Mouse (Mus musculus) embryo, embryonic 10.5 days (tissue): Measurements from ENCODE around the gene Mknk2.
A peak's percentile ranks its signal among the peaks of the same experiment; 100 is the strongest.

ENCODE experiments used
- DNase-seq: peaks from one replicate; pipeline ENCODE4 v3.0.0-alpha.2; 2015; ENCODE audit warnings: low spot score

The Mknk2 gene

GRCm38 (mm10) chr10:80677942-80678436 lies at the start of gene Mknk2:
Gene Mknk2, minus strand, starts transcription at chr10:80678112.
- DNase-seq = no peak

GRCm38 (mm10) chr10:80717281-80717680 lies 39.4 kb upstream of the Mknk2 start:
- DNase-seq = no peak

DNA sequence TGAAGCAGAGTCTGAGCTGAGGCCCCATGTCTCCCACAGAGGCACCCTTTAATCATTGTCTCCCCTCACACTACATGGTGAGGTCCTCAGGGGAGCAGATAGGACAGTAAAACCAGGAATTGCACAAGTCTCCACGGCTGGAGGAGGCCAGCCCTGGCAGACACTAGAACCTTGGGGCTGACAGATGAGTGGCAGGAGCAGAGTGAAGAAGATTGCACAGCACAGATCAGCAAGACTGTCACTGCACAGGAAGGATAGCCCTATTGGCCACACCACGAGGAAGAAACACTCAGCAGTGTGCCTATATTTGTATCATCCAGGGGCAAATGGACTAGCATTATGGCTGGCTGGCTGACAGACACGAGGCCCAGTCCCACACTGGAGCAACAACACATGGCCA lies 32.9 kb upstream of the Mknk2 start:
- DNase-seq = no peak

- no peak for DNase-seq
Observed at GRCm38 (mm10) chr10:80705479-80705878, 27.6 kb upstream of the Mknk2 start.

- DNase-seq = no peak
Observed at GRCm38 (mm10) chr10:80705033-80705432, 27.1 kb upstream of the Mknk2 start.

DNA sequence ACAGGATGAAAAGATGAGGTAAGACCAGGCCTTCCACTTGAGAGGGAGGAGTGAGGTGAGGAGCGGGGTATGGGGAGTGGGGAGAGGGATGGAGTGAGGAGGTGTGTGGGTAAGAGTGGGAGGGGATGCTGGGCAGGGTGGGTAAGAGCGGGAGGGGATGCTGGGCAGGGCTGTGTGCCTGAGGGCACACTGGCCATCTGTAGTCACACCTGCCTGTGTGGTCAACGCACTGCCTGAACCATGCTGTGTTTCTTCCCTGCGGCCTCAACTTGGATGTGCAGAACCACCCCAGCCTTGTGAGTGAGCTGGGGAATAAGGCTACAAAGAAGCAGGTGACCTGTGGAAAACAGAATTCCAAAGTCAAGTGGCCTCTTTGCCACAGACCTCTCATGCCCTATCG lies 26.5 kb upstream of the Mknk2 start:
- DNase-seq = no peak

DNA sequence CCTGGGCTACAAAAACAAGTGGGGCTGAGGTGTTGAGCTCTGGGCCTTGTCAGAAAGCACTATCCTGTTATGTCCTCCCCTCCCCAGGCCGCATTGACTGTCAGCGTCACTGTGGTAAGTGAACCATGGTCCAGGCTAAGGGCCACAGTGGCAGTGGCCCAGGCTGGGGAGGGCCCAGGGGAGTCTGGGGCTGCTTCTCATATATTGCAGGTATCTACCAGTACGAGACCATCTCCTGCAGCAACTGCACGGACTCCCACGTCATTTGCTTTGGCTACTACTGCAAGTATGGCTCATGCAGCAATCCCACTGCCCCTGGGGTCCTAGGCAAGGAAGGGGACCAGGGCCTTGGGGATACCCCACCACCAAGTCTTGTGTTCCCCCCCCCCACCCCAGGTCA lies 25.7 kb upstream of the Mknk2 start:
- DNase-seq = no peak

DNA sequence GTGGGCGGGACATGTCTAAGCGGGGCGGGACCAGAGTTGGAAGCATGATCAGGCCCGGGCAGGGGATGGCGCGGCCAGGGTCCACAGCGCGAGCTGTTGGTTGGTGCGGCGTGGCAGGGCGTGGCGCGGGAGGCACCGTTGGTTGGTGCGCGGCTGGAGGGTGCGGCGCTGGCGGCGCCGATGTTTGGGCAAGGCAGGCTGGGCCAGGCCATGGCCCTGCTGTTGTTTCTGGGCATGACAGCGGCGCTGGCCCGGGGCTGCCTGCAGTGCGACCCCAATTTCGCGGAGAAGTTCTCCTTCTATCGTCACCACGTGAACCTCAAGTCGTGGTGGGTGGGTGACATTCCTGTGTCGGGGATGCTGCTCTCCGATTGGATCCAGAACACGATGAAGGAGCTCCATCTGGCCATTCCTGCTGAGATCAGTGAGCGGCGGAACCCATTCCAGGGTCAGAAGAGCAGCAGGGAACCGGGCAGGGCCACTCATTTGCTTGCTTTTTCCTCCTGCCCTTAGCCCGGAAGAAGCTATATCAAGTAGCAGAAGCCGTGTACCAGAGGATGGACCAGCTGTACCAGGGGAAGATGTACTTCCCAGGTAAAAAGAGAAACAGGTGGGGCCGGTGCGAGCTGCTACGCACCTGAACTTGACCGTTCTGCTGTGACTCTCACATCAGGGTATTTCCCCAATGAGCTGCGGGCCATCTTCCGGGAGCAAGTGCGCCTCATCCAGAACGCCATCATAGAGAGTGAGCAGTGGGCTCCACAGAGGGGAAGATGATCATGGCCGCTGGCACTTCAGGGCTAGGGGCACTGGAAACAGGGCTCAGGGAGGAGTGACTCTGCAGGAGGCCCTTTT lies 24.9 kb upstream of the Mknk2 start:
- peak; percentile 95 for DNase-seq

DNA sequence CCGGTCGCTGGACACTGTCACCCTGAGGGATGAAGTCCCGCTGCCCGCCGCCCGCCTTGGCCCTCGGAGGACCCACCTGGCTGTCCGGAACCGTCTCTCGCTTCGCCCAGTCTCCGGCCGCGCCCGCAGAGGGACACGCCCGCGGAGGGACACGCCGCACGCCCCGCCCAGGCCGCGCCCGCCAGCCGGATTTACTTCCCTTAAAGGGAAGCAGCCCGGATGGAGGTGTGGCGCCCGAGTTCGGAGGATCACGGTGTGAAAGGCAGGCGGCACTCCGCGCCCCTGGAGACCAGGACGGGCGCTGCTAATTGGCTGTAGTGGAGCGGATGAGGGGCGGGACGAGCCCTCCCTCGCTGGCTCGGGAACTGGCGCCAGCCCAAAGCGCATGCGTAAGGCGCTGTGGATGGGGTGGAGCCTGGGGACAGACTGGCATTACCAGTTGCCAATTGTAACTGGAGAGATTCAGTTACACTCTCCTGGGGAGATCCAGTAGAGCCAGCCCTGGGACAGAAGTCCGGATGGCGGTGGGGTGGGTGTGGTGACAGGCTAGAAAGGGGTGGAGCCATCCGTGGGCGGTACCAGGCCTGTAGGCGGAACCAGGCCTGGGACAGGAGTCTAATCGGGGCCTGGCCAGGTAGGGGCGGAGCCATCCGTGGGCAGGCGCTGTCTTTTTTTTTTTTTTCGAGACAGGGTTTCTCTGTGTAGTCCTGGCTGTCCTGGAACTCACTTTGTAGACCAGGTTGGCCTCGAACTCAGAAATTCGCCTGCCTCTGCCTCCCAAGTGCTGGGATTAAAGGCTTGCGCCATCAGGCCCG lies 24.0 kb upstream of the Mknk2 start, which contains the start of the genes Mob3a and Izumo4:
TSS of gene Mob3a (minus strand) at position 257 of the 815 bp plus-strand sequence.
TSS of gene Izumo4 (plus strand) at position 464 of the 815 bp plus-strand sequence.
- peak; percentile 99 for DNase-seq

GRCm38 (mm10) chr10:80700732-80701131 lies 22.8 kb upstream of the Mknk2 start:
- DNase-seq = peak; percentile 5

DNA sequence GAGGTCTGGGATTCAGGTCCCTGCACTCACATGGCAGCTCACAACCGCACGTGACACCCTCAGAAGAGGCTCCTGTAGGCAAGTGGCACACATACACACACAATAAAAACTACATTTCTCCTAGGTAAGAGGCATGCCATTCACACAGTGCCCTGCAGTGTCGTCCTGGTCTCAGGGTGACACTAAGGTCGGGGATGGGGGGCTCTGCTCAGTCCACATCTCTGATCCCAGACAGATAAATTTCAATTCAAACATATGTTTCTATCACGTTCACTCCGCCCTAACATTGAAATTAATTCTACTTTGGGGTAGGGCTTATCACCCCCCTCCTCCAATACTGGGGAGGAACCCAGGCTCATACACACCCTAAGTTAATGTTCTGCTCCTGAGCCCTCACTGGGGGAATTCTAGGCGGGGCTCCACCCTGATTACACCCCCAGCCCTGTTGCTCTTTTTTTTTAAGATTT lies 22.2 kb upstream of the Mknk2 start:
- no peak for DNase-seq

DNA sequence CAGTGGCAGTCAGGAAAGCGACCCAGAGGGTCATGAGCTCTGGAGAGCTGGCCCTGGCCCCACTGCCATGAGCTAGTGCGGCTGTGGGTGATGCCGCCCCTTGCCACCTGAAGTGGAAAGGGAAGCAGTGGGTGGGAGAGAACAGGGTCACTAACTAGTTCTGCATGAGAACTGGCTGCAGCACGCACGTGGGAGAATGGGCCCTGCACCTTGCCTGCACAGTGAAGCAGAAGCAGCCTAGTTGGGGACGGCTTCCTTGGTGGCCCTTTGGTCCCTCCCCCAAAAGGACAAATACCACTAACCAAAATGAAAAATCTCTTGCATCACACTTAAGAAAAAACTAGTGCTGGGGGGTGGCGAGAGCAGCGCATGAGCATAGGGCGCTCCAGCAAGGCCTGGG lies 20.7 kb upstream of the Mknk2 start:
- DNase-seq = no peak

- peak; percentile 8 for DNase-seq
Observed at GRCm38 (mm10) chr10:80697812-80698211, 19.9 kb upstream of the Mknk2 start.

DNA sequence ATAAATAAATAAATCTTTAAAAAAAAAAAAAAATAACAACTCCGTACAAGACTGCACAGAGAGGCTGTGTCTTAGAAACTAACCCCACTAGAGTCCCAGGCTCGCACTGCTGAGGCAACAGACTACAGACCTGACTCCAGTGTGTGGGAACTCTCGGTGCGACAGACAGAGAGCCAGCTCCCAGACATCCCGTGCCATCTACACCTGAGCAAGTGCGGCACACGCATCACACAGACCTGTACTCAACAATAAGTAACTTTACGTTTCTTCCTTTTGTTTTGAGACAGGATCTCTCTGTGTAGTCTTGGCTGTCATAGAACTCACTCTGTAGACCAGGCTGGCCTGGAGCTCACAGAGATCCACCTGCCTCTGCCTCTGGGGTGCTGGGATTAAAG lies 19.5 kb upstream of the Mknk2 start:
- no peak for DNase-seq

DNA sequence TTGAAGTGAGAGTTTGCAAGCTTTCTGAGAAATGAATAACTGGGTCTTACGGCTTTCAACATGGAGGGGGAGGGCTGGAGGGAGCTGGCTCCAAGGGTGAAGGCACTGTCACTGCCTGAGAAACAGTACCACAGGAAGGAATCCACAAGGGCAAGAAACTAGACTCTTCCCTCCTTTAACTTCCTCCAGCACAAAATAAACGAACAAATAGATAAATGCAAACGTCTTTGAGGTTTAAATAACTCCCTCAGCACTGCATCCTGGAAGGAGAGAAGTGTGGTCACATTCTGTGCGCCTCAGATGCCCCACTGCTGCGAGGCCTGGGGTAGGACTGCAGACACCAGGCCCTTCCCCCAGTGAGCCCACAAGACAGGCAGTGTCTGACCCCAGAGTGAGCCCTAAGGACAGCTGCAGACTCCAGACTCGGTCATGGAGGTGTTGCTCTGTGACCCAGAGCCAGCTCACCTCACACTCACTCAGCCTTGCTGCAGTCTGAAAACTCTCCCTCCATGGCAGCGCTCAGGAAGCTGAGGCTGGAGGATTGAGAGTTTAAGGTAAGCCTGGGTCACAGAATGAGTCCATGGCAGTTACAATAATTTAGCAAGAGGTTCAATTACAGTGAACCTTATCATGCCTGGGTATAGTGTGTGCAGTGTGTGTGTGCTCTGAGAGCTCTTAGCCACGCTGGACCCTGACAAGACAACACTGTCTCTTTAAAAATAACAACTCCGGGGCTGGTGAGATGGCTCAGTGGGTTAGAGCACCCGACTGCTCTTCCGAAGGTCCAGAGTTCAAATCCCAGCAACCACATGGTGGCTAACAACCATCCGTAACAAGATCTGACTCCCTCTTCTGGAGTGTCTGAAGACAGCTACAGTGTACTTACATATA lies 18.8 kb upstream of the Mknk2 start:
- no peak for DNase-seq

GRCm38 (mm10) chr10:80695801-80696501 lies 18.0 kb upstream of the Mknk2 start:
- no peak for DNase-seq

- DNase-seq = no peak
Observed at GRCm38 (mm10) chr10:80695186-80695585, 17.3 kb upstream of the Mknk2 start.

- DNase-seq = no peak
Observed at GRCm38 (mm10) chr10:80694159-80694938, 16.4 kb upstream of the Mknk2 start.

DNA sequence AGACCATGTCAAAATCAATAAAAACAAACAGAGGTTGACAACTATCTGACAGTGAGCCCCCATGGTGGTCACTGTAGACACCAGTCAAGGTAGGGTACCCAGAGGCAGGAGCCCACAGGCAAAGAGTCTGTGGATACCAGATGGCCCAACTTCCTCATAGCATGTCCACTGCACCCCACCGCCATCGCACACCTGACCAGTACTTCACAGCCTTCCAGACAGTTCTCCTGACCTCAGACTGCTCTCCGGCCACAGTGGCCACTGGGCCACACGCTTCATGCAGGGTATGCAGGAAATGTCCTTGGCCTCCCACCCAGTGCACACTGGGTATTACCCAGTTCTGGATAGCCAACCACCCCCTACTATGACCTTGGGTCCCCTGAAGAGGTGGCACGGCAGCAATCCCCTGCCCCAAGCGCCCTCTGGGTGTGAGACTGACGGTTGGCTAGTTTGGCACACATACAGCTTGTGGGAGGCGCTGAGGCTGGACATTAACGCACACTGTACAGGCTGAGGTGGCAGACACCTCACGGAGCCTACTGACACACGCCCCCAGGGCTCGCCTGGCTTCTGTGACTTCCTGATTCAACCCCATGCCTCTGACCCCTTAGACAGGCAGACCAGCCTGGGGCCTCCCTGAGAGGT lies 15.6 kb upstream of the Mknk2 start:
- DNase-seq = no peak
